Mouse (Mus musculus) stomach, embryonic 14.5 days (tissue): ENCODE results near the gene Xkrx. TPM values are rescaled to one million over a fixed set of nuclear protein-coding genes. Genes with fewer than 3 reads are reported as not detected.

Experiments
- ATAC-seq: fragments of 200-750 bp; cut with Nextera tagmentation; 2 replicates; pipeline ENCODE4 v1.8.0; 2017; ENCODE audit warnings: low read depth, moderate TSS enrichment; ENCODE audit not compliant: insufficient number of reproducible peaks, insufficient read depth, low FRiP score
- H3K27ac ChIP-seq: fragments of 300-500 bp; sonication (generic); 2 replicates; pipeline ENCODE4 v1.5.1; 2014; ENCODE audit warnings: mild to moderate bottlenecking, low read length, moderate library complexity, mixed read lengths
- H3K27me3 ChIP-seq: fragments of 300-500 bp; sonication (generic); 2 replicates; pipeline ENCODE4 v1.6.1; 2014; ENCODE audit warnings: low read length, control low read depth, mixed read lengths; ENCODE audit not compliant: control insufficient read depth, insufficient read depth
- H3K36me3 ChIP-seq: fragments of 300-500 bp; sonication (generic); 2 replicates; pipeline ENCODE4 v1.6.1; 2014; ENCODE audit warnings: mild to moderate bottlenecking, control low read depth, low read length, moderate library complexity, mixed read lengths; ENCODE audit not compliant: control insufficient read depth, insufficient read depth
- H3K4me1 ChIP-seq: fragments of 300-500 bp; sonication (generic); 2 replicates; pipeline ENCODE4 v1.6.1; 2014; ENCODE audit warnings: low read length, control low read depth, mixed read lengths; ENCODE audit not compliant: control insufficient read depth, insufficient read depth
- H3K4me2 ChIP-seq: fragments of 300-500 bp; sonication (generic); replicated peaks from 2 replicates; pipeline ENCODE4 v1.6.1; 2014; ENCODE audit warnings: low read depth, low read length, control low read depth
- H3K4me3 ChIP-seq: fragments of 300-500 bp; sonication (generic); 2 replicates; pipeline ENCODE4 v1.5.1; 2014; ENCODE audit warnings: low read depth, low read length, control low read depth
- H3K9ac ChIP-seq: fragments of 300-500 bp; sonication (generic); replicated peaks from 2 replicates; pipeline ENCODE4 v1.6.1; 2014; ENCODE audit warnings: low read depth, mild to moderate bottlenecking, control low read depth, low read length, moderate library complexity, mixed read lengths
- H3K9me3 ChIP-seq: fragments of 300-500 bp; sonication (generic); 2 replicates; pipeline ENCODE4 v1.6.1; 2016; ENCODE audit warnings: low read depth, low read length, control low read depth; ENCODE audit not compliant: control insufficient read depth
- WGBS: fragments of 180-500 bp; shearing (Covaris S2); extraction: QIAGEN DNeasy Blood & Tissue Kit; methylation state at CpG from one replicate; pipeline ENCODE4 v1.1.7; 2014; 5-methylcytosine and 5-hydroxymethylcytosine counted together
- polyA plus RNA-seq: library from polyadenylated mRNA; unstranded; fragments of >200 nt; fragmentation: Nextera tagmentation; extraction: Ambion mirVana; gene quantifications from 2 replicates; pipeline ENCODE4 v1.2.1, GENCODE M21; 2014

Gene Xkrx
- polyA plus RNA-seq, 1 experiment from 2014 or later: 0.30 TPM

DNA sequence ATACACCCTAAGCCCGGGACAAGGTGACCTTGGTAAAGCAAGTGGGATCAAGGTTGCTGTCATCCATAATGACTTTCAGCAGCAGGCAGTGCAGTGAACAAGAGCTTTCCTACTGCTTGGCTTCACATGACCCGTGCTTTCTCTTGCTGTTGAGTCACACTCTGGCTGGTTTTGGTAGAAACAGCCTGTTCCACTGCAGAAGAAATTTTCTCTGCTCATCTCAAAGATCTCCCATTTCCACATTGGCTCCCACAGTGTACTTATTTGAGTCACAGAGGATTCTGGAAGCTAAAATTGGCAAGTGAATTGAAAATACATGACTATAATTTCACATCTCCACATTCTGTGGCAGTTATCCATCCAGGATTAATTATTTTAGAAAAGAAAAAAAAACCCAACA, 59.2 kb downstream of the Xkrx start:
- no peak overlapping the region for H3K4me3 ChIP-seq
- no peaks in the 10 kb centered on the region for H3K4me1 ChIP-seq
- no peaks in the 10 kb centered on the region for H3K36me3 ChIP-seq
- H3K9me3 ChIP-seq: no peaks in the 10 kb centered on the region
- ATAC-seq: no peak
- H3K9ac ChIP-seq: no peak overlapping the region
- no peak overlapping the region for H3K27ac ChIP-seq
- no peak overlapping the region for H3K4me2 ChIP-seq
- 61% methylated on average over 2 of the region's 2 CpGs for WGBS
- no peaks in the 10 kb centered on the region for H3K27me3 ChIP-seq

Other genes starting within 250 kb of the Xkrx start
- gene Sytl4, start 180.3 kb downstream of the Xkrx start, polyA plus RNA-seq: 5.3 and 6.5 TPM in 2 replicates
- 47.3 and 49.5 TPM in 2 replicates for gene Cstf2, start 102.9 kb downstream of the Xkrx start, polyA plus RNA-seq
- gene Arl13a, start 25.4 kb upstream of the Xkrx start, polyA plus RNA-seq: not detected in 2 replicates
- 0.15 and 0.45 TPM in 2 replicates for gene Nox1, start 59.9 kb upstream of the Xkrx start, polyA plus RNA-seq
- gene Trmt2b, start 114.9 kb upstream of the Xkrx start, polyA plus RNA-seq: 26.5 TPM in 2 replicates
- 5.1 and 5.3 TPM in 2 replicates for gene Tmem35a, start 133.1 kb upstream of the Xkrx start, polyA plus RNA-seq
- gene Cenpi, start 146.0 kb upstream of the Xkrx start, polyA plus RNA-seq: 35.0 and 40.0 TPM in 2 replicates
- 2.2 and 2.8 TPM in 2 replicates for gene Drp2, start 242.5 kb upstream of the Xkrx start, polyA plus RNA-seq